Mouse (Mus musculus): ENCODE results near the gene Exosc10.

Gene Exosc10

DNA sequence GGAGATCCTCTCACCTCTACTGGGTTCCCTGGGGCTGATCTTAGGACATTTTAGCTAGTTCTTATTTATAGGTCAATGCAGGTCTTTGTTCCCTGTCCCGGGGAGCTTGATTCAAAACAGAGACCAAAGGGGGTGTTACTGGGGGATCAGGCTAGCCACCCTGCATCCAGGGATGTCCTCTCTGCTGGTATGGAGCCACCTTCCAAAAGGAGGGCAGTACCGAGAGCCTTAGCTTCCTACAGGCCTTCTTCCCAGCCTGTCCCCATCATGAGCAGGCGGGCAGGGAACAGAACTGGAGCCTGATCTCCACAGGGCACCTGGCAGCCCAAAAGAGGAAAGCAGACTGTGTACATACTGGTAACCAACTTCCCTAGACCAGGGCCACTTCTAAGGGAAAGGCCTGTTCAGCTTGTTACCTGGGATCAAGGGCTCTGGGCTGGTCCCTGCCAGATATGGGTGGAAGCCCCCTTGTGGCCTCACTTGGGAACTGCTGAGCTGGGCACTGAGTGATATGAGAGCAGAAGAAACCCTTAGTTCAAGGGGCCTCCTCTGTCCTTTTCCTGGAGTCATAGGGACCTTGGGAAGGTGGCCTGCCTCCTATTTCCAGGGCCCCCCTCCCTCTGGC is 46.4 kb downstream of the Exosc10 start:
- DNase-seq (ENCODE audit: low read depth, low spot score) = peak; percentile 56

DNA sequence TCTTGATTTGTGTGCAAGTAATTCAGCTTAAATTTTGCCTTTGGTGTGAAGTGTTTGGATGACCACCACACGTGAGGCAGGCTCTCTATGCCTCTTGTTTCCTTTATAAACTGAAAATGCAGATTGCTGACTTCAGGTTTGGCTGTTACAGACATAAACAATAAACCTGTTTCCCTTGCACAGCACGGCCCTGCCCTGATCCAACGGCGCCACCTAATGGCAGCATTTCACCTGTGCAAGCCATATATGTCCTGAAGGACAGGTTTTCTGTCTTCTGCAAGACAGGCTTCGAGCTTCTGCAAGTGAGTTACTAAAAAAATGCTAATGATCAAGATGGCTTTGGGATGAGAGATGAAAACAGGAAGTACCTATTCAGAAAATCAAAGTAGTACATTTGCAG is 49.5 kb downstream of the Exosc10 start:
- DNase-seq (ENCODE audit: low read depth, low spot score) = peak; percentile 76

DNA sequence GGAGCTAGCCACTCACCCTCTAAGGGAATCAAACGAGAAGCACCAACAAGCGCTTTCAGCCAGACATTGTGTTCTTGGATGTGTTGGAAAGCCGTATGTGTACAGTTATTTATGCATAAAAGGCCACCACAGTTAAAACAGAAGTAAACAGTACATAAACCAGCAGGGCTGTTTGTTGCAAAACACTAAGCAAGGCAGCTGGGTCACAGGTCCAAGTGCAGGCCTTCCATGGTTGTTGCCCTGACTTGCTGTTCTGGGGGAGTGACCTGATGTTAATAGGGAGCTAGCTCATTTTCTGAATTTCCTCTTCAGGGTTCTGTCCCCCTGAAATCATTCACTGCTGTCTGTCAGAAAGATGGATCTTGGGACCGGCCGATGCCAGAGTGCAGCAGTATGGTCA is 51.6 kb downstream of the Exosc10 start:
- DNase-seq (ENCODE audit: low read depth, low spot score) = no peak

DNA sequence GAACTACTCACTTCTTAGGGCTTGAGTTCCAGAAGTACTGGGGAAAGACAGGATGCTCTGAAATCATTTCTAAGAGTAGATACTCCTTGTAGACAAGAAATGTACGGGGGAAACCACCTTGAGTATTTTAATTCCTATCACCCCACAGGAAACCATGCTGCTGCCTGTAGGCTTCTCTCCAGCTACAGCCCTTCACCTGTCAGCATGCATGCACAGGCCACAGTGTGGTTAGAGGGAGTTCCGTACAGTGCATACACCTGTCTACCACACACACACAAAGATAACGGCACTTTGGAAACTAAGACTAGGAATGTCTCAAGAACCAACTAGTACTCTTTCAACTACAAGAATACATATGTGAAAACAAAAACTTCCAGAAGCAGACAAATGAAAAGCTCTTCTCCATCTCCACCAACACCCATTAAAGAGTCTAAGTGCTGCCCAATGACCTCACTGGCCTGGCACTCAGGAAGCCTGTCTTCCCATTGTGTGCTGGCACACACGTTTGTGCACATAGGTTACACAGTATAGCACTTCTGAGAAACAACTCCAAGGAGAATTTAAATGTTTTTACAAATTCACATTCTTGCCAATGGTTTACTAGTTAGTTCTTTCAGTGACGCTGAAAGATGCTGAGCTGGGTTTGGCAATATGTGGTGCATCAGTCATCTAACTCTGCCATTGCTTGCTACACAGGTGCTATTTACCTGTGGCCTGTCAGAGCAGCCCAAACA is 52.6 kb downstream of the Exosc10 start:
- DNase-seq (ENCODE audit: low read depth, low spot score) = no peak

DNA sequence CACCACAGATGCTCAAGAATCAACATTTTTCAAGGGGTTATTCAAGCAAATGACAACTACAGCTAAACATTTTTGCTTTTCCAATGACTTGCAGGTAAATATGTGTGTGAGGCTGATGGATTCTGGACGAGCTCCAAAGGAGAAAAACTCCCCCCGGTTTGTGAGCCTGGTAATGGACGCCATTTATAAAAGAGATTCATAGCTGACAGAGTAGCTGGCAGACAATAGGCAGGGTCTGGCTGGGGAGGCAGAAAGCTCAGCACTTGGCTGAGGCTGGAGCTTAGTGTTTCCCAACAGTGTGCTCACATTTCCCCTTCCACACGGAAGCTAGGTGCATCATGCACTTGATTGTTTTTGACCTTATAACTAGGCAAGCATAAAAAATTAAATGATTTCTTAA is 54.3 kb downstream of the Exosc10 start:
- no peak for DNase-seq (ENCODE audit: low read depth, low spot score)

DNA sequence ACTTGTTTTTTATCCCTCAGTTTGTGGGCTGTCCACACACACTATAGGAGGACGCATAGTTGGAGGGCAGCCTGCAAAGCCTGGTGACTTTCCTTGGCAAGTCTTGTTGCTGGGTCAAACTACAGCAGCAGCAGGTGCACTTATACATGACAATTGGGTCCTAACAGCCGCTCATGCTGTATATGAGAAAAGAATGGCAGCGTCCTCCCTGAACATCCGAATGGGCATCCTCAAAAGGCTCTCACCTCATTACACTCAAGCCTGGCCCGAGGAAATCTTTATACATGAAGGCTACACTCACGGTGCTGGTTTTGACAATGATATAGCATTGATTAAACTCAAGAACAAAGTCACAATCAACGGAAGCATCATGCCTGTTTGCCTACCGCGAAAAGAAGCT is 55.5 kb downstream of the Exosc10 start:
- no peak for DNase-seq (ENCODE audit: low read depth, low spot score)

DNA sequence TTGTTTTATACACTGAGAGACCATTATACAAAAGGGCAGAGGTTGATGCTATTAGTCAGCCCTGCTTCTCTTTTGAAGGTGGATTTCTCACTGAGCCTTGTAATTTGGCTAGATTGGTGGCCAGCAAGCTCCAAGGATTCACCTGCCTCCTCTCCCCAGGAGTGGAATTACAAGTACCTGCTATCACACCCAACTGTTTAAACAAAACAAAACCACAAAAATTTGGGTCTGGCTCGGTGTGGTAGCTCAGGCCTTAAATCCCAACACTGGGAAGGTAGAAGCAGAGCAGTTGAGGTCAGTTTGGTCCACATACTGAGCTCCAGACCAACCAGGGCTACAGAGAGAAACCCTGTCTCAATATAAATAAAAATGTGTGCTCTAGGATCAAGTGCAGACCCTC is 61.6 kb downstream of the Exosc10 start:
- DNase-seq (ENCODE audit: low read depth, low spot score) = no peak

DNA sequence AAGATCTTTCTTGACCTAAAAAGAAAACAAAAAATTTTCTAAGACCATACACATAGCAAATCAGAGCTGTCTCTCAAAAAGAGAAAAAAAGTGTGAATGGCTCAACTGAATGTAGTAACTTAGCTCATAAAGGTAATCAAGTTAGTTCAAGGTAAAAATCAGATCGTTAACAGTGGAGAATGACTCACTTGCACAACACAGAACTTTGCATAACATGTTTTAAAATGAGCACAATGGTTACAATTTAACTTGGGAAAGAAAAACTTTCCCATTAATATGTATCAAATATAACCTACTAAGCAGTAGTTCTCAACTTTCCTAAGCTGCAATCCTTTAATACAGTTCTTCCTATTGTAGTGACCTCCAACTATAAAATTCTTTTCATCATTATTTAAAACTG is 62.5 kb downstream of the Exosc10 start:
- no peak for DNase-seq (ENCODE audit: low read depth, low spot score)

DNA sequence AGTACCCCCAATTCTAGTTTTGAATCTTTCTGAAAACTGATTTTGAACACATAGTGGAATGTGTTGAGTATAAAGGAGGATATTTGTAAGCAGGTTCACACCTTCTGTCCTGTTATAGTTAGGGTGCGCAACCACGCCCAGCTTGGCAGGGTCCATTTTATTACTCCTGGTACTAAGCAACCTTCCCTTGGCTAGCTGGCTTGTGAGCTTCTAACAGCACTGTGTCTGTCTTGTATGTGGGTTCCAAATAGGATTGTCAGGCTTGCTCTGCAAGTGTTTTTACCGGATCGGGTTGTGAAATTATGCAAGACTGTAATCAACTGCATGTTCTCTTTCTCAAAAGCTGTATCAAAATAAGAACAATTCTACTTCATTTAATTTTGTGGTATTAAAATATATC is 64.3 kb downstream of the Exosc10 start:
- DNase-seq (ENCODE audit: low read depth, low spot score) = no peak

DNA sequence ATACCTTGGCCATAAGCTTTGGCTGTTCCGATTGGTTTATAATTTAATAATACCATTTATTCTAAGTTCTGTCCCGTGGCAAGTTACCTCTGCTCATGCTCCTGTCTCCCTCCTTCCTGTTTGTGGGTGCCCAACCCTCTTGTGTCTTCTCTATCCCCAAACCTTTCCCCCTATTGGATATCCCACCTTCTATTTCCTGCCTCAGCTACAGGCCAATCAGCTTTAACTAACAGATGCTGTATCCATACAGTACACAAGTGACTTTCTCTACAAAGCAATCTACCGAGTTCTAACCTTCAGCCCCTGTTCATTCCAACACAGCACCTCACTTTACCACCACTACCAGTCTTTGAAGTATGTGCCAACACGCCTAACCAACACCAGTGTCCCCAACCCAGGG is 65.4 kb downstream of the Exosc10 start:
- DNase-seq (ENCODE audit: low read depth, low spot score) = no peak

DNA sequence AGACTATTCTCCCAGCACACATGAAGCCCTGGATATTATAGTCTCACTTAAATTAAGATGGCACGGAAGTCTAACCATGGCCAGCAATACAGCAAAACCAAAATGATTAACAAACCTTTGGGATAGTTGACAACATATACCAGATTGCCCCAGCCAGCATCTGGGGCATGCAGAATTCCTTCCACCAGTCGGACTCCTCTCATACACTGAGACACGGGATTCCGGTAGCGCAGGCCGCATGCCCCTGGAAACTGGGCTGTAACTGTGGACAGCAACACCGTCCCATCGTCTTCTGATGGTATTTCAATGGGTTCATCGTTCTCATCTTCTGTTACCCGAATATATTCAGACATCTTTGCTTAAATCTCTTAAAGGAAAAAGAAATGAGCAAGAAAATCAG is 66.8 kb downstream of the Exosc10 start:
- DNase-seq (ENCODE audit: low read depth, low spot score) = no peak

DNA sequence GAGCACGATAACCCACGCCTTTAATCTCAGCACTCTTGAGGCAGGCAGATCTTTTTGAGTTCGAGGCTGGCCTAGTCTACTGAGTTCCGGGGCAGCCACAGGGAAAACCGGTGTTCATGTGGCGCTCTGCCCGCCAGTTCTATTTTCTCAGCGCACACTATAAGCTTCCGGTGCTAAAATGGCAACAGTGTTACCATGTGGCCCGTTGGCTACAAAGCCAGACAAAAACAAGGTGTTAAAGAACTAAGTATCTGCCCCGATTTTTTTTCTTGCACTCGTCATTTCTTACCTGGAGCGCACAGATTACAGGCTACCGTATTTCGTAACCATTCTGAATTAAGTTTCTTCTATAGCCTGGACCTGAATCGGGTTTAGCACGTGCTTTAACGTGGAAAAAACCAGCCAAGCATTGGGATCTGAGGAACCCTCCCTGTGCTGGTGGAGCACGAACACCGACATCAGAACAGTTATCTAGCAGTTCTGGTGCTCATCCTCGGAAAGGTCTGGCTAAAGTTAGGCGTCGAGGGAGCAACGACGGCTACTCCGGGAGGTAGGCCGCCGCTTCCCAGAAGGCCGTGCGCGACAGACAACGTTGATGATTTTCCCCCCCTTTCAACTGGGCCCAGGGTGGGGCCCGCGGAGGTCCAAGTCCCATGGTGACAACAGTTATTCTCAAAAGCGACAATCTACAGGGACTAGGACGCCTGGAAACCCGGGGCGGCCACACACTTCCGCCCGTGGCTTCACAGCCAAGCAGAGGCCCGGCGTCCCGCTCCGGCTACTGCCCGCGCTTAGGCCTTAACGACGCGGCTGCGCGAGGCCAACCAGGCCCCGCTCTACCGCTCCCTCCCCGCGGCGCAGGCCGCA is 67.8 kb downstream of the Exosc10 start:
- DNase-seq (ENCODE audit: low read depth, low spot score) = peak; percentile 78

DNA sequence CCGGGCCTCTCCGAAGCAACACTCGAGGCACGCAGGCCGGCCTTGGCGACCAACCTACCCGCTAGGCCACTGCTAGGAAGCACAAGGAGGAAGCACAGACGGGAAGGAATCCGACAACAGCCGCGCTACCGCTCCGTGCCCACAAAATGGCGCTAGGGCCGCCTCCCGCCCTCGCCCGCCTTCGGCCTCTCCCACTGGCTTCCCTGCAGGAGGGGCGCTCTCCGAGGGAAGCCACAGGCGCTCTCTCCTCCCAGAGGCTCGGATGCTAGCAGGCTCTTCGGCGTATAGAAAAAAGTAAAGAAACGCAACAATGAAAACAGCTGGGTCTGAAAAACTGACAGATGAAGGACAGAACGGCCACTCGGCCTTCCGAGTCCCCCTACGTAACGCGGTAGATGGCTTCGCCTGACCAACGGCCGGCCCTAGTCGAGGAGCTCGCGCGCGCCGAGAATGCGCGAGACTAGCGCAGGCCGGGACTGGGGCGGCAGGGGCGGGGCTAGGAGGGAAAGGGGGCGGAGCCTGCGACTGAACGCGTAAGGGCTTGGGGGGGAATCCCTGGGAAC is 68.5 kb downstream of the Exosc10 start, which contains the start of gene Tardbp:
Gene Tardbp (minus strand): TSS at position 397 of the 563 bp plus-strand sequence.
- DNase-seq (ENCODE audit: low read depth, low spot score) = peak; percentile 97

DNA sequence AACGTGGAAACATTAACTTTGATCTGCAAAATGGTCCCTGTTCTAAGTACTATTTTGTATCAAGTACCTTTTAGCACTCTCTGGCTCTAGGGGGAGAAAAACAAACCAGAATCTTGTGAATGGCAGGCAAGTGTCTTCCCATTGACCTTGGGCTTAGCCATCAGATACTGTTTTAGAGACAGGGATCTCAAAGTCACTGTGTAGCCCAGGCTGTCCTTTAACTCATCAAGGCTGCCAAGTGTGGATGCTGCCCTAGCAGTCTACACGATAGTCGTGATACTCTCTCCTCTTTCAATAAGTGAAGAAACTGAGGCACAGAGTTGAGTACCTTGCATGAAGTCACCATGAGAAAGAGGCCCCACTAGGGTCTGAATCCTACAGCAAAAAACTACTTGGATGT is 69.0 kb downstream of the Exosc10 start:
- DNase-seq (ENCODE audit: low read depth, low spot score) = no peak

All from CD4-positive helper T cell, adult 2 months (primary cell).